Mouse (Mus musculus): Measurements from ENCODE around the gene Parp6. TPM values are rescaled to one million over a fixed set of nuclear protein-coding genes. Genes with fewer than 3 reads are reported as not detected.

The Parp6 gene
- total and polyA plus RNA-seq, 2 experiments: 7.9 to 11.2 TPM

GRCm38 (mm10) chr9:59667904-59668303 lies 50.8 kb downstream of the Parp6 start:
- Histone ChIP-seq H3K79me2 (ENCODE audit: control insufficient read depth, insufficient read depth, low read length) (no peaks in the 10 kb centered on the region), H3K36me3 (ENCODE audit: control insufficient read depth, insufficient read depth, low read length) (no peaks in the 10 kb centered on the region), H3K27ac (replicated peaks; ENCODE audit: insufficient read depth, low read depth, low read length) (no peak overlapping the region), H3K9ac (ENCODE audit: low read depth, low read length) (no peak overlapping the region), H3K4me1 (ENCODE audit: control insufficient read depth, insufficient read depth, low read length) (no peaks in the 10 kb centered on the region; the same call in 1 of the 2 replicates), H3K27me3 (ENCODE audit: control insufficient read depth, insufficient read depth, low read length) (peaks cover 10% of the 10 kb centered on the region), H3K4me3 (ENCODE audit: insufficient read depth, low read depth, low read length) (no peak overlapping the region)
- peak; percentile 80 for DNase-seq (ENCODE audit: extremely low read depth, low read depth, low spot score)
- no peak for TF ChIP-seq CTCF (IDR thresholded peaks at IDR 0.05; ENCODE audit: low read depth, low read length)
- no peak for TF ChIP-seq POLR2A (IDR thresholded peaks at IDR 0.05; ENCODE audit: extremely low read depth, insufficient read depth, low read length)
- 13% methylated on average over 6 of the region's 6 CpGs for WGBS

GRCm38 (mm10) chr9:59668473-59668872 lies 51.4 kb downstream of the Parp6 start:
- Histone ChIP-seq H3K27ac (replicated peaks; ENCODE audit: insufficient read depth, low read depth, low read length) (no peak overlapping the region), H3K36me3 (ENCODE audit: control insufficient read depth, insufficient read depth, low read length) (no peaks in the 10 kb centered on the region), H3K79me2 (ENCODE audit: control insufficient read depth, insufficient read depth, low read length) (no peaks in the 10 kb centered on the region), H3K9ac (ENCODE audit: low read depth, low read length) (no peak overlapping the region), H3K4me3 (ENCODE audit: insufficient read depth, low read depth, low read length) (no peak overlapping the region), H3K4me1 (ENCODE audit: control insufficient read depth, insufficient read depth, low read length) (no peaks in the 10 kb centered on the region; the same call in 1 of the 2 replicates), H3K27me3 (ENCODE audit: control insufficient read depth, insufficient read depth, low read length) (peaks cover 11% of the 10 kb centered on the region)
- DNase-seq (ENCODE audit: extremely low read depth, low read depth, low spot score): no peak
- TF ChIP-seq CTCF (IDR thresholded peaks at IDR 0.05; ENCODE audit: low read depth, low read length): no peak
- TF ChIP-seq POLR2A (IDR thresholded peaks at IDR 0.05; ENCODE audit: extremely low read depth, insufficient read depth, low read length): no peak
- WGBS: 65% methylated on average over 7 of the region's 7 CpGs

GRCm38 (mm10) chr9:59669172-59669571 lies 52.1 kb downstream of the Parp6 start:
- 70% methylated on average over 4 of the region's 4 CpGs for WGBS
- H3K36me3 ChIP-seq (ENCODE audit: control insufficient read depth, insufficient read depth, low read length): no peaks in the 10 kb centered on the region

GRCm38 (mm10) chr9:59672195-59672894 lies 55.3 kb downstream of the Parp6 start:
- DNase-seq (ENCODE audit: extremely low read depth, low read depth, low spot score): no peak

More at GRCm38 (mm10) chr9:59669172-59669571, 52.1 kb downstream of the Parp6 start:
- no peaks in the 10 kb centered on the region for H3K79me2 ChIP-seq (ENCODE audit: control insufficient read depth, insufficient read depth, low read length)
- no peak overlapping the region for H3K27ac ChIP-seq (replicated peaks; ENCODE audit: insufficient read depth, low read depth, low read length)
- peaks cover 8% of the 10 kb centered on the region for H3K27me3 ChIP-seq (ENCODE audit: control insufficient read depth, insufficient read depth, low read length)
- H3K9ac ChIP-seq (ENCODE audit: low read depth, low read length): no peak overlapping the region
- TF ChIP-seq CTCF (IDR thresholded peaks at IDR 0.05; ENCODE audit: low read depth, low read length) (no peak), POLR2A (IDR thresholded peaks at IDR 0.05; ENCODE audit: extremely low read depth, insufficient read depth, low read length) (no peak)
- DNase-seq (ENCODE audit: extremely low read depth, low read depth, low spot score): no peak
- H3K4me3 ChIP-seq (ENCODE audit: insufficient read depth, low read depth, low read length): no peak overlapping the region
- no peaks in the 10 kb centered on the region; the same call in 1 of the 2 replicates for H3K4me1 ChIP-seq (ENCODE audit: control insufficient read depth, insufficient read depth, low read length)

GRCm38 (mm10) chr9:59673427-59673826 lies 56.3 kb downstream of the Parp6 start:
- H3K36me3 ChIP-seq (ENCODE audit: control insufficient read depth, insufficient read depth, low read length): no peaks in the 10 kb centered on the region
- H3K27me3 ChIP-seq (ENCODE audit: control insufficient read depth, insufficient read depth, low read length): peaks cover 3% of the 10 kb centered on the region
- H3K79me2 ChIP-seq (ENCODE audit: control insufficient read depth, insufficient read depth, low read length): no peaks in the 10 kb centered on the region
- WGBS: 50% methylated on average over 2 of the region's 2 CpGs
- no peak overlapping the region for H3K9ac ChIP-seq (ENCODE audit: low read depth, low read length)
- H3K4me3 ChIP-seq (ENCODE audit: insufficient read depth, low read depth, low read length): no peak overlapping the region
- H3K27ac ChIP-seq (replicated peaks; ENCODE audit: insufficient read depth, low read depth, low read length): no peak overlapping the region
- H3K4me1 ChIP-seq (ENCODE audit: control insufficient read depth, insufficient read depth, low read length): no peaks in the 10 kb centered on the region
- DNase-seq (ENCODE audit: extremely low read depth, low read depth, low spot score): no peak
- TF ChIP-seq POLR2A (IDR thresholded peaks at IDR 0.05; ENCODE audit: extremely low read depth, insufficient read depth, low read length) (no peak), CTCF (IDR thresholded peaks at IDR 0.05; ENCODE audit: low read depth, low read length) (no peak)

More at GRCm38 (mm10) chr9:59672195-59672894, 55.3 kb downstream of the Parp6 start:
- Histone ChIP-seq H3K4me3 (ENCODE audit: insufficient read depth, low read depth, low read length) (no peak overlapping the region), H3K79me2 (ENCODE audit: control insufficient read depth, insufficient read depth, low read length) (no peaks in the 10 kb centered on the region), H3K27me3 (ENCODE audit: control insufficient read depth, insufficient read depth, low read length) (peaks cover 3% of the 10 kb centered on the region), H3K9ac (ENCODE audit: low read depth, low read length) (no peak overlapping the region), H3K4me1 (ENCODE audit: control insufficient read depth, insufficient read depth, low read length) (no peaks in the 10 kb centered on the region), H3K27ac (replicated peaks; ENCODE audit: insufficient read depth, low read depth, low read length) (no peak overlapping the region), H3K36me3 (ENCODE audit: control insufficient read depth, insufficient read depth, low read length) (no peaks in the 10 kb centered on the region)
- 91% methylated on average over 12 of the region's 12 CpGs for WGBS
- no peak for TF ChIP-seq POLR2A (IDR thresholded peaks at IDR 0.05; ENCODE audit: extremely low read depth, insufficient read depth, low read length)
- no peak for TF ChIP-seq CTCF (IDR thresholded peaks at IDR 0.05; ENCODE audit: low read depth, low read length)

GRCm38 (mm10) chr9:59675598-59675997 lies 58.5 kb downstream of the Parp6 start:
- TF ChIP-seq CTCF (IDR thresholded peaks at IDR 0.05; ENCODE audit: low read depth, low read length): no peak
- no peak for TF ChIP-seq POLR2A (IDR thresholded peaks at IDR 0.05; ENCODE audit: extremely low read depth, insufficient read depth, low read length)
- no peaks in the 10 kb centered on the region for H3K36me3 ChIP-seq (ENCODE audit: control insufficient read depth, insufficient read depth, low read length)
- DNase-seq (ENCODE audit: extremely low read depth, low read depth, low spot score): no peak
- no peaks in the 10 kb centered on the region for H3K79me2 ChIP-seq (ENCODE audit: control insufficient read depth, insufficient read depth, low read length)
- peaks cover 9% of the 10 kb centered on the region for H3K27me3 ChIP-seq (ENCODE audit: control insufficient read depth, insufficient read depth, low read length)
- no peak overlapping the region for H3K27ac ChIP-seq (replicated peaks; ENCODE audit: insufficient read depth, low read depth, low read length)
- 94% methylated on average over 14 of the region's 14 CpGs for WGBS
- no peak overlapping the region for H3K9ac ChIP-seq (ENCODE audit: low read depth, low read length)
- H3K4me1 ChIP-seq (ENCODE audit: control insufficient read depth, insufficient read depth, low read length): peaks cover 5% of the 10 kb centered on the region
- H3K4me3 ChIP-seq (ENCODE audit: insufficient read depth, low read depth, low read length): no peak overlapping the region

All from liver, adult 2 months (tissue).